Mouse (Mus musculus): ENCODE data around the gene Actrt3. TPM values are rescaled to one million over a fixed set of nuclear protein-coding genes. Genes with fewer than 3 reads are reported as not detected.
A peak's percentile ranks its signal among the peaks of the same experiment; 100 is the strongest.
"Not testable (repeated sequence)": the region's sequence is repeated elsewhere in the genome, so short reads cannot be mapped to it uniquely, and the experiment has no call there.

Gene Actrt3
- total and polyA plus RNA-seq, 3 experiments: 0.27 TPM; not detected in 2

DNA sequence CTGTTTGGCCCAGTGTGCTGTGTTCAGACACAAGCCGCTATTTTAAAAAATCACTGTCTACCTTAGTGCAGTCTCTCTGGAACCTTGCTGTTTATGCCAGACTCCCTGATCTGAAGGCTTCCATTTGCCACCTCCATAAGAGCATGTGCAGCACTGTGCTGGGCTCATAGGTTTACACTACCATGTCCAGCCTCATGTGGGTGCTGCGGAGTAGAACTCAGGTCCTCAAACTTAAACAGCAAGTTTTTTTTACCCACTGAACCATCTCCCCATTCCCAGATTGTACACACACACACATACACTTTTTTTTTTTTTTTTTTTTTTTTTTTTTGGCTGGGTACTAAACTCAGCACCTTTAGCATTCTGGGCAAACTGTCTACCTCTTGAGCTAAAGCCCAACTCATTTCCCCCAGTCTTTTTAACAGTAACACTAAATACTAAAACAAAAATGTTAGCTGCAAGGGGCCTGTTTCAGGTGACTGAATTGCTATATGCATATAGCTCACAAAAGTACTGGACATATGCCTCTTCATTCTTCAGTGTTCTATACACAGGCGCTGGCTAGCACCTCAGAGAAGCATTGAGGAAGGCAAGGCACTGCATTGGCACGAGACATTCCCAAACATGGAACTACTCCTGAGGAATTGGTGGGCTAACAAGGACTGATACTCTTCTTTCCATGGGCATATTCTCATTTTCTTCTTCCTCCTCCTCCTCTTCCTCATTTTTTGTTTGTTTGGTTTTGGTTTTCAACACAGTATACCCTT lies 5.8 kb downstream of the Actrt3 start:
- no peaks in the 10 kb centered on the region for H3K36me3 ChIP-seq (replicated peaks)
- no peaks in the 10 kb centered on the region for H3K9me3 ChIP-seq (replicated peaks)
- H3K27me3 ChIP-seq (ENCODE audit: insufficient read depth, low read length): no peaks in the 10 kb centered on the region
- peak; percentile 52; the same call in 1 of the 2 replicates for ATAC-seq (ENCODE audit: extremely low read depth, insufficient number of reproducible peaks, low FRiP score, poor library complexity, severe bottlenecking)
- peaks cover 31% of the 10 kb centered on the region for H3K4me1 ChIP-seq (ENCODE audit: insufficient read depth, low read depth, low read length)
- TF ChIP-seq POLR2AphosphoS5 (IDR thresholded peaks at IDR 0.05; ENCODE audit: insufficient replicate concordance, low read depth, low read length): no peak
- TF ChIP-seq GATA1 (IDR thresholded peaks at IDR 0.05; ENCODE audit: borderline replicate concordance, low read length): no peak
- no peak for TF ChIP-seq CTCF (IDR thresholded peaks at IDR 0.05; ENCODE audit: low read depth, low read length)
- TF ChIP-seq GATA2 (IDR thresholded peaks at IDR 0.05; ENCODE audit: borderline replicate concordance, low read depth, low read length): no peak
- TF ChIP-seq TAL1 (conservative IDR thresholded peaks at IDR 0.05; ENCODE audit: low read depth, low read length): no peak
- DNase-seq (ENCODE audit: low spot score): no peak
- H3K4me3 ChIP-seq (ENCODE audit: low read depth, low read length): no peak overlapping the region

DNA sequence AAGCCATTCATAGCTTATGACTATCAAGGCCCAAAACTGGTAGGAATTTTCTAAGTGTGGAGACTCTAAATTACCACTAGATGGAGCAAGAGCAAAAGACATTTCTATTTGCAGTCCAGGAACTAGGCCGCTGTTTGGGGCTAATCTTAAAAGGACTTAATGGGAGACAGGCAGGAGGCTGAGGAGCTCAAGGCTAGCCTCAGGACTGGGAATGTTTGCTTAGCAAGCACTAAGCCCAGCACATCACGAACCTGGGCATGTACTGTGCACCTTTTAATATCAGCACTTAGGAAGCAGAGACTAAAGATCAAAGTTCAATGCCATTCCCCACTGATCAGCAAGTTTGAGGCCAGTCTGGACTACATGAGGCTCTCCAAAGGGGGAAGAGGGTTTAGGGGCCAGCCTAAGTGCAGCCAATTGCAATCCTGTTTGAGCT lies 7.3 kb downstream of the Actrt3 start:
- Histone ChIP-seq H3K27me3 (ENCODE audit: insufficient read depth, low read length) (no peaks in the 10 kb centered on the region), H3K9me3 (replicated peaks) (no peaks in the 10 kb centered on the region), H3K4me1 (ENCODE audit: insufficient read depth, low read depth, low read length) (peaks cover 31% of the 10 kb centered on the region), H3K4me3 (ENCODE audit: low read depth, low read length) (no peak overlapping the region), H3K36me3 (replicated peaks) (no peaks in the 10 kb centered on the region)
- ATAC-seq (ENCODE audit: extremely low read depth, insufficient number of reproducible peaks, low FRiP score, poor library complexity, severe bottlenecking) (0 out of 2 replicates have a peak, but pooled peaks have one; percentile 45), DNase-seq (ENCODE audit: low spot score) (peak; percentile 63)
- no peak for TF ChIP-seq GATA2 (IDR thresholded peaks at IDR 0.05; ENCODE audit: borderline replicate concordance, low read depth, low read length)
- peak; percentile 34; the same call in 1 of the 2 replicates for TF ChIP-seq CTCF (IDR thresholded peaks at IDR 0.05; ENCODE audit: low read depth, low read length)

DNA sequence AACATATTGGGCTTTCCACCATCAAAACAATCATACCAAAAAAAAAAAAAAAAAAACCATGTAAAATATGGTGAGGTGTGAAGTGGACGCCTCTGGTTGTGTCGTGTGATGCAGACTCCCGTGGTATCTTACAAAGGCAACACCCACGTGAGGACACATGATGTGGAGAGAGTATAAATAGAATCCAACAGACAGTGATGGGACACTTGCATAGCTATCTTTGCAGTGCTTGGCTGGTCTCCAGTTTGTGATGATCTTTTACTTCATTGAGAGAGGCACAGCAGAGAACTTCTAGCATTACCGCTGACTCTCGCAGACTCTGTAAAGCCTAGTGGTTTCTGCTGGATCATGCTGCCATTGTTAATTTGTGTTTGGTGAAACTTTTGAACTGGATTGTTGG lies 10.9 kb downstream of the Actrt3 start:
- Histone ChIP-seq H3K4me3 (ENCODE audit: low read depth, low read length) (no peak overlapping the region), H3K9me3 (replicated peaks) (no peaks in the 10 kb centered on the region), H3K27me3 (ENCODE audit: insufficient read depth, low read length) (no peaks in the 10 kb centered on the region), H3K36me3 (replicated peaks) (no peaks in the 10 kb centered on the region), H3K4me1 (ENCODE audit: insufficient read depth, low read depth, low read length) (peaks cover 10% of the 10 kb centered on the region; the same call in 1 of the 2 replicates)
- TF ChIP-seq POLR2AphosphoS5 (IDR thresholded peaks at IDR 0.05; ENCODE audit: insufficient replicate concordance, low read depth, low read length) (no peak), CTCF (IDR thresholded peaks at IDR 0.05; ENCODE audit: low read depth, low read length) (no peak), GATA1 (IDR thresholded peaks at IDR 0.05; ENCODE audit: borderline replicate concordance, low read length) (no peak), TAL1 (conservative IDR thresholded peaks at IDR 0.05; ENCODE audit: low read depth, low read length) (no peak), GATA2 (IDR thresholded peaks at IDR 0.05; ENCODE audit: borderline replicate concordance, low read depth, low read length) (no peak)
- DNase-seq (ENCODE audit: low spot score) (no peak), ATAC-seq (ENCODE audit: extremely low read depth, insufficient number of reproducible peaks, low FRiP score, poor library complexity, severe bottlenecking) (no peak)

GRCm38 (mm10) chr3:30573549-30573948 lies 26.2 kb downstream of the Actrt3 start:
- DNase-seq (ENCODE audit: low spot score) (no peak), ATAC-seq (ENCODE audit: extremely low read depth, insufficient number of reproducible peaks, low FRiP score, poor library complexity, severe bottlenecking) (no peak)
- Histone ChIP-seq H3K4me3 (ENCODE audit: low read depth, low read length) (no peak overlapping the region), H3K4me1 (ENCODE audit: insufficient read depth, low read depth, low read length) (no peaks in the 10 kb centered on the region), H3K36me3 (replicated peaks) (no peaks in the 10 kb centered on the region), H3K9me3 (replicated peaks) (no peaks in the 10 kb centered on the region), H3K27me3 (ENCODE audit: insufficient read depth, low read length) (no peaks in the 10 kb centered on the region; the same call in 1 of the 2 replicates)
- TF ChIP-seq GATA1 (IDR thresholded peaks at IDR 0.05; ENCODE audit: borderline replicate concordance, low read length) (no peak), POLR2AphosphoS5 (IDR thresholded peaks at IDR 0.05; ENCODE audit: insufficient replicate concordance, low read depth, low read length) (no peak), TAL1 (conservative IDR thresholded peaks at IDR 0.05; ENCODE audit: low read depth, low read length) (no peak), CTCF (IDR thresholded peaks at IDR 0.05; ENCODE audit: low read depth, low read length) (no peak)

- H3K9me3 ChIP-seq (replicated peaks); H3K4me3 ChIP-seq (ENCODE audit: low read depth, low read length); H3K27me3 ChIP-seq (ENCODE audit: insufficient read depth, low read length); H3K4me1 ChIP-seq (ENCODE audit: insufficient read depth, low read depth, low read length); ATAC-seq (ENCODE audit: extremely low read depth, insufficient number of reproducible peaks, low FRiP score, poor library complexity, severe bottlenecking); DNase-seq (ENCODE audit: low spot score); H3K36me3 ChIP-seq (replicated peaks): not testable (repeated sequence)
Observed at GRCm38 (mm10) chr3:30566333-30566732, 33.4 kb downstream of the Actrt3 start.

DNA sequence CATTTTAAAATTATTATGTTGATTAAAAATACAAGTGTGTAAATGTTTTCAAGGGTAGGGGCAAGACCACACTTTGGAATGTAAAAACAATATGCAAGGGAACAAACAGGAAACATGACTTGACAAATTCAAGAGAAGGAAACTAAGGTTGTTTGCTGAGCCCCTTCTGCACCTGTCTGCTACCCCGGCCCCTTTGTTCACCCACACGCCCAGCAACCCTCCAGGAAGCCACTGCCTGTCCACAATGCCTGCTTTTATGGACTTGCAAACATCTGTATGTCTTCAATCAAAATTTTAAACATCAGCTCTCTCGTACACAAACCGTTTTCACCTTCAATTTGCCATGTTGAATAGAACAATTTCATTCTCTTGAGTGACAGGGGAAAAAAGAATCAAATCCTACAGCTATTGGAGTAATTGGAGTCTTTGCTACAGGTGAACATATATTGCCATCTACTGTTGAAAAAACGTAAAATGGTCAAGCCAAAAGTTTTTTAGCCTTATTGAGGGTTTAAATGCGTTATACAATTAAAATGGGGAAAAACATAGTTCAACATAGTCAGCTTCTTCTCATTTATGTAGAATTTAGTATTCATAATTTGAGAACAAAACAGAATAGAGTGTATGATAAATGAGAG lies 38.9 kb downstream of the Actrt3 start:
- no peaks in the 10 kb centered on the region for H3K4me1 ChIP-seq (ENCODE audit: insufficient read depth, low read depth, low read length)
- H3K9me3 ChIP-seq (replicated peaks): no peaks in the 10 kb centered on the region
- peaks cover 8% of the 10 kb centered on the region; the same call in 1 of the 2 replicates for H3K27me3 ChIP-seq (ENCODE audit: insufficient read depth, low read length)
- TF ChIP-seq GATA2 (IDR thresholded peaks at IDR 0.05; ENCODE audit: borderline replicate concordance, low read depth, low read length) (no peak), CTCF (IDR thresholded peaks at IDR 0.05; ENCODE audit: low read depth, low read length) (no peak), GATA1 (IDR thresholded peaks at IDR 0.05; ENCODE audit: borderline replicate concordance, low read length) (no peak), TAL1 (conservative IDR thresholded peaks at IDR 0.05; ENCODE audit: low read depth, low read length) (no peak), POLR2AphosphoS5 (IDR thresholded peaks at IDR 0.05; ENCODE audit: insufficient replicate concordance, low read depth, low read length) (no peak)
- H3K4me3 ChIP-seq (ENCODE audit: low read depth, low read length): no peak overlapping the region
- no peaks in the 10 kb centered on the region for H3K36me3 ChIP-seq (replicated peaks)
- DNase-seq (ENCODE audit: low spot score) (no peak), ATAC-seq (ENCODE audit: extremely low read depth, insufficient number of reproducible peaks, low FRiP score, poor library complexity, severe bottlenecking) (no peak)

Measured in G1E (cell line).